Mouse (Mus musculus): Measurements from ENCODE around the gene Tlk2. TPM values are rescaled to one million over a fixed set of nuclear protein-coding genes. Genes with fewer than 3 reads are reported as not detected.

Tlk2 gene
- total RNA-seq, 2 experiments from 2014 or later: 52.8 to 67.7 TPM

Other genes with a start within 250 kb of the Tlk2 start
- gene Efcab3, start 115.2 kb upstream of the Tlk2 start, total RNA-seq (2021): 1 to 10 TPM; 1.2 to 1.3 TPM
- 10 to 100 TPM; 17.2 to 17.8 TPM for gene Mettl2, start 52.4 kb upstream of the Tlk2 start, total RNA-seq (2021)
- gene Gm10842, start 31.9 kb upstream of the Tlk2 start, total RNA-seq (2021): not detected
- 10 to 100 TPM in 1 of 2 experiments, 1 to 10 TPM in 1; 4.8 to 10.1 TPM for gene Mrc2, start 113.8 kb downstream of the Tlk2 start, total RNA-seq (2021)

Data from left cerebral cortex, postnatal 36 days (tissue).